Mouse (Mus musculus) forebrain, embryonic 11.5 days (tissue): ENCODE measurements around the gene Cwc22. TPM values are rescaled to one million over a fixed set of nuclear protein-coding genes. Genes with fewer than 3 reads are reported as not detected.

ENCODE experiments used
- ATAC-seq: fragments of 200-750 bp; cut with Nextera tagmentation; replicated peaks from 2 replicates; pipeline ENCODE4 v1.8.0; 2017; ENCODE audit warnings: moderate TSS enrichment; ENCODE audit not compliant: low FRiP score
- DNase-seq: peaks from one replicate; pipeline ENCODE4 v3.0.0-alpha.2; 2017; ENCODE audit warnings: low spot score
- H3K27ac ChIP-seq: fragments of 300-500 bp; sonication (generic); 2 replicates; pipeline ENCODE4 v1.5.1; 2014; ENCODE audit warnings: low read depth, low read length
- H3K27me3 ChIP-seq: fragments of 300-500 bp; sonication (generic); 2 replicates; pipeline ENCODE4 v1.6.1; 2014; ENCODE audit warnings: mild to moderate bottlenecking, low read length, mixed read lengths; ENCODE audit not compliant: control insufficient read depth, insufficient read depth
- H3K36me3 ChIP-seq: fragments of 300-500 bp; sonication (generic); 2 replicates; pipeline ENCODE4 v1.6.1; 2014; ENCODE audit warnings: mild to moderate bottlenecking, low read length, moderate library complexity, mixed read lengths; ENCODE audit not compliant: control insufficient read depth, insufficient read depth
- H3K4me1 ChIP-seq: fragments of 300-500 bp; sonication (generic); replicated peaks from 2 replicates; pipeline ENCODE4 v1.6.1; 2014; ENCODE audit warnings: low read length, mixed read lengths; ENCODE audit not compliant: control insufficient read depth, insufficient read depth
- H3K4me2 ChIP-seq: fragments of 300-500 bp; sonication (generic); 2 replicates; pipeline ENCODE4 v1.6.1; 2014; ENCODE audit warnings: low read depth, mild to moderate bottlenecking, low read length, moderate library complexity, mixed read lengths; ENCODE audit not compliant: severe bottlenecking
- H3K4me3 ChIP-seq: fragments of 300-500 bp; sonication (generic); 2 replicates; pipeline ENCODE4 v1.5.1; 2014; ENCODE audit warnings: low read depth, low read length
- H3K9ac ChIP-seq: fragments of 300-500 bp; sonication (generic); 2 replicates; pipeline ENCODE4 v1.6.1; 2014; ENCODE audit warnings: low read length
- H3K9me3 ChIP-seq: fragments of 300-500 bp; sonication (generic); 2 replicates; pipeline ENCODE4 v1.6.1; 2016; ENCODE audit warnings: low read length, mixed read lengths; ENCODE audit not compliant: control insufficient read depth
- WGBS: fragments of 180-500 bp; shearing (Covaris S2); extraction: QIAGEN DNeasy Blood & Tissue Kit; methylation state at CpG from one replicate; pipeline ENCODE4 v1.1.7; 2014; 5-methylcytosine and 5-hydroxymethylcytosine counted together
- polyA plus RNA-seq: library from polyadenylated mRNA; unstranded; fragments of >200 nt; fragmentation: Nextera tagmentation; extraction: Ambion mirVana; gene quantifications from 2 replicates; pipeline ENCODE4 v1.2.1, GENCODE M21; 2014

The Cwc22 gene
- polyA plus RNA-seq, 1 experiment from 2014 or later: 37.4 TPM

GRCm38 (mm10) chr2:77863522-77863921, 82.7 kb downstream of the Cwc22 start:
- Histone ChIP-seq H3K4me2 (no peak overlapping the region), H3K27me3 (no peaks in the 10 kb centered on the region), H3K27ac (no peak overlapping the region), H3K36me3 (no peaks in the 10 kb centered on the region), H3K9ac (no peak overlapping the region), H3K4me1 (no peaks in the 10 kb centered on the region), H3K9me3 (no peaks in the 10 kb centered on the region), H3K4me3 (no peak overlapping the region)
- WGBS: 83% methylated on average over 15 of the region's 15 CpGs
- ATAC-seq (no peak), DNase-seq (no peak)

GRCm38 (mm10) chr2:77841464-77841863, 104.7 kb downstream of the Cwc22 start:
- no peak overlapping the region for H3K9ac ChIP-seq
- no peak overlapping the region for H3K4me3 ChIP-seq
- no peaks in the 10 kb centered on the region for H3K36me3 ChIP-seq
- no peaks in the 10 kb centered on the region for H3K9me3 ChIP-seq
- WGBS: 81% methylated on average over 6 of the region's 6 CpGs
- H3K27me3 ChIP-seq: no peaks in the 10 kb centered on the region
- ATAC-seq: no peak
- H3K4me2 ChIP-seq: no peak overlapping the region
- H3K27ac ChIP-seq: no peak overlapping the region
- no peaks in the 10 kb centered on the region for H3K4me1 ChIP-seq
- no peak for DNase-seq

- Histone ChIP-seq H3K27me3 (no peaks in the 10 kb centered on the region), H3K4me3 (no peak overlapping the region), H3K27ac (no peak overlapping the region), H3K9me3 (no peaks in the 10 kb centered on the region), H3K4me2 (no peak overlapping the region), H3K4me1 (no peaks in the 10 kb centered on the region), H3K36me3 (no peaks in the 10 kb centered on the region), H3K9ac (no peak overlapping the region)
- ATAC-seq (no peak), DNase-seq (no peak)
- 90% methylated on average over 17 of the region's 17 CpGs for WGBS
These were observed 106.6 kb downstream of the Cwc22 start for GRCm38 (mm10) chr2:77839587-77839986.

GRCm38 (mm10) chr2:77838688-77839087, 107.5 kb downstream of the Cwc22 start:
- no peaks in the 10 kb centered on the region for H3K4me1 ChIP-seq
- H3K9me3 ChIP-seq: no peaks in the 10 kb centered on the region
- no peak overlapping the region for H3K4me3 ChIP-seq
- H3K4me2 ChIP-seq: no peak overlapping the region
- ATAC-seq (no peak), DNase-seq (no peak)
- 92% methylated on average over 1 of the region's 1 CpGs for WGBS
- H3K27me3 ChIP-seq: no peaks in the 10 kb centered on the region
- no peak overlapping the region for H3K27ac ChIP-seq
- H3K36me3 ChIP-seq: no peaks in the 10 kb centered on the region
- no peak overlapping the region for H3K9ac ChIP-seq

GRCm38 (mm10) chr2:77835781-77836180, 110.4 kb downstream of the Cwc22 start:
- Histone ChIP-seq H3K4me1 (no peaks in the 10 kb centered on the region), H3K27ac (no peak overlapping the region), H3K4me2 (no peak overlapping the region), H3K27me3 (no peaks in the 10 kb centered on the region), H3K9me3 (no peaks in the 10 kb centered on the region), H3K9ac (no peak overlapping the region), H3K36me3 (no peaks in the 10 kb centered on the region), H3K4me3 (no peak overlapping the region)
- ATAC-seq (no peak), DNase-seq (no peak)
- WGBS: 63% methylated on average over 3 of the region's 3 CpGs

Other genes with a start within 250 kb of the Cwc22 start
- gene Zfp385b, start 126.7 kb downstream of the Cwc22 start, polyA plus RNA-seq: 1.0 and 1.6 TPM in 2 replicates